Mouse (Mus musculus): Measurements from ENCODE around the gene Hcrtr1.

The Hcrtr1 gene

DNA sequence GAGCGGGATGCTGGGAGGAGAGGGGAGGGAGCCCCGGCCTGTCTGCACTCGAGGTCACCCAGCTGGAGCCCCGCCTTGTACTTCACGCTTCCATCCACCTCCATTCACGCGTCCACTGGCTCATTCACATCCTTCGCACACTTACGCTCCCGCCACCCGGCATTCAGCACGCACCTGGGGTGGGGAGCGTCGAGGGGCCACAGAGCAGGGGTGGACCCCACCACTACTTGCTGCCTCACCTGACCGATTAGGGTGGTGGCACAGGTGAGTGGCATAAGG is at the start of gene Hcrtr1:
Gene Hcrtr1 (minus strand): TSS at position 146 of the 279 bp plus-strand sequence.
- in situ Hi-C loops (cut with MseI, MboI) = loop anchor here in 1 of 2 experiments (5.0 kb wide), 1 partner anchor 48 kb away; no protein-coding TSS in a partner anchor

DNA sequence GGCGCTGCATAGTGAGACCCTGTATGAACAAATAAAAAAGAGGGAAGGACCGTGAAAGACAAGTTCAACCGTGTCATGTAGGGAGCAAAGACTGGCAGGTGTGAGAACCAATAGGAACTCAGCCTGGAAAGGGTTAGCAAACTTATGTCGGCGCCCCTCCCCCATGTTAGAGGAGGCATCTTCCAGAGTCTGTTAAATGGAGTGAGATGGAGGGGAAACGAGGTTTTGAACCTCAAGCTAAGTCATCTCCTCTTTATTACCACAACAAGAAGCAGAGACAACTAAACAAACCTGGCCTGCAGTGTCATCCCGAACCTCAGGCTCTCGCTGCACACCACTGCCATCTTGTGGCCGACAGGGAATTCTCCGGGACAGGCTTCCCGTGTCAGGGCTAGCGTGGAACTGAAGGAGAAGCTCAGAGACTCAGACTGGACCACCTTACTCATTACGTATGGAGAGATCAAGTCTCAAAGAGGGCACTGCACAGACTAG is 49.7 kb upstream of the Hcrtr1 start:
- in situ Hi-C loops (cut with MseI, MboI) = loop anchor here in 1 of 2 experiments (5.0 kb wide), 1 partner anchor 52 kb away; the partner anchor contains the start of gene Hcrtr1

DNA sequence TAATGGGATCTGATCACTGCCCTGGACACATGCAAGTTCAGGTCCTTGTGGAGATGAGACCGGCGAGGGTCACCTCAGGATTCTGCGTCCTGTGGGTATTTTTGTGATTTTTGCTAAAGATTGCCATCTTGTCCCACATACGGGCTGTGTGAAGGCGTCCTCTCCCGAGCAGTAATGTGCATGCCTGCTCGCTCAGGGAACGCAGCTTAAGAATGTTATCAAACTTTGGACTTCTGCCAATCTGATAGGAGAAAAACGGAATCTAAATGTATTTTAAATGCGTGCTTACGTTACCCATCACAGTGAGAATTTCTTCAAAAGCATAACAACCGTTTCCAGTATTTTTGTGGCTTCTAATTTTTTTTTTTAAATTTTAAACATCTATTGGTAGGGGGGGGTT is 47.7 kb upstream of the Hcrtr1 start:
- in situ Hi-C loops (cut with MseI, MboI) = loop anchor here in 1 of 2 experiments (5.0 kb wide), 1 partner anchor 50 kb away; the partner anchor contains the start of gene Hcrtr1

DNA sequence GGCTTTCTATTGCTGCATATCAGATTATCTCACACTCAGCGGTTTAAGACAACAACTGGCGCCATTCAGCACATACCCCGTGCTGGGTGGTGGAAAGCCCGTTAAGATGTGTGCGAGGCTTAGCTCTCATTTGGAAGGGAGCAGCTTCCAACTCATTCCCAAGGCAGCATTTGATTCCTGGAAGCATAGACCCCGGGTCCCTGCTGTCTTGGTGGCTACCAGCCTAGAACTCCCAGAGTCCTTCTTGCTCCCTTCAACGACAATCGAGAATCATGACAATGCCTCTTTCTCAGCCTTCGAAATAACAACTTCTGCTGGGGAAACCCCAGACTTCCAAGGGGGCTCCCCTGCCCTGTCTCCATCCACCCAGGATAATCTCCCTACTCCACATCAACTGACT is 47.3 kb upstream of the Hcrtr1 start:
- in situ Hi-C loops (cut with MseI, MboI) = loop anchor here in 1 of 2 experiments (5.0 kb wide), 1 partner anchor 49 kb away; the partner anchor contains the start of gene Hcrtr1

DNA sequence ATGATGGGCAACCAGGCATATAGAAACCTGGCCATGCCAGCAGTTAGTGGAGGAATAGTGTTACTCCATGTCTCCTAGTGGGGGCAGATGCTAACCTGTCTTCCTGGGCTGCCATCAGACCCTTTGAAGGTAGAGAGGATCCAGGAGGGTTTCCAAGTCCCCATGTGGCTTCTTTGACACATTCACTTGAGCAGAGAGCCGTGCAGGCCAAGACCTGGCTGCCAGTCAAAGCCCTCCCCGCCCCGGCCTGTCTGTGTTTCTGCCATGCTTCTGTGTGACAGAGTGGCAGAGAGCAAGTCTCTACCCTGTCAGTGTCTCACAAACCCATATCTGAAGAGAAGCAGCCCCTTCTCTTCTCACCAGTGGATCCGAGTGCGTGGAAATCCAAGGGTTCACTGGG is 44.7 kb upstream of the Hcrtr1 start:
- in situ Hi-C loops (cut with MseI, MboI) = no loop called here

DNA sequence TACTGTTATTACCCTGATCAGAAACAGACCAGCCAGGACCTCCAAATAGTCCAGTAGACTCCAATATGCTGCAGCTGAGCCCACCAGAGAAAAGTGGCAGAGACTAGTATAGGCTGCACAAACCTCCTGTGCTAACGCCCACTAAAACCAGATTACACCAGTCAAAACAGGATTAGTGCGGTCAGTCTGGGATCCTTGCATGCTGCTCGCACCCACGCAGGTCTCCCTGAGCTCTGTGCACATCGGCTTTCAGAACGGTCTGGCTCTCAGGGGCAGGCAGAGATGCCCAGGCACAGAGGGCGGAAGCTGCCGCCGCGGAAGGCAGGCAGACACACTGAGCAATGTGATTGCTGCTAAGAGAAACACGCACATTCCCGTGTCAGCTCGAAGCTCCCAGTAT is 43.9 kb upstream of the Hcrtr1 start:
- in situ Hi-C loops (cut with MseI, MboI) = no loop called here

DNA sequence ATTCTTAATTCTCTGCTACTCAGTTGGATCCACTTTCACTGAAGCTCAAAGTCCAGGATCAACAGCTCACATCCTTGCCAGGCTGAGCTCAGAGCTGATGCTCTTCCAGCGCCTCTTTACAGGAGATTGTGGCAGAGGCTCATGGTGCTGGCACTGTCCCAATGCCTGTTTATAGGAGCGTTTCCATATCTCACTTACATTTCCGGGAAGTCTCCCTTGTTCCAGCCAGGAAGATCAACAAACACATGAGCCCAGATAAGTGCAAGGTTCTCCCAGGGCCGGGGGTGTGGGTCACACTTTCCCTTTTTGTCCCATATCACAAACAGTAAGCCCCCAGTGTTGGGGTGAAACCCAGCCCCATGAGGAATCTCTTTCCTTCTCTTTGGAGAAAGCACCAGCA is 42.7 kb upstream of the Hcrtr1 start:
- in situ Hi-C loops (cut with MseI, MboI) = no loop called here

DNA sequence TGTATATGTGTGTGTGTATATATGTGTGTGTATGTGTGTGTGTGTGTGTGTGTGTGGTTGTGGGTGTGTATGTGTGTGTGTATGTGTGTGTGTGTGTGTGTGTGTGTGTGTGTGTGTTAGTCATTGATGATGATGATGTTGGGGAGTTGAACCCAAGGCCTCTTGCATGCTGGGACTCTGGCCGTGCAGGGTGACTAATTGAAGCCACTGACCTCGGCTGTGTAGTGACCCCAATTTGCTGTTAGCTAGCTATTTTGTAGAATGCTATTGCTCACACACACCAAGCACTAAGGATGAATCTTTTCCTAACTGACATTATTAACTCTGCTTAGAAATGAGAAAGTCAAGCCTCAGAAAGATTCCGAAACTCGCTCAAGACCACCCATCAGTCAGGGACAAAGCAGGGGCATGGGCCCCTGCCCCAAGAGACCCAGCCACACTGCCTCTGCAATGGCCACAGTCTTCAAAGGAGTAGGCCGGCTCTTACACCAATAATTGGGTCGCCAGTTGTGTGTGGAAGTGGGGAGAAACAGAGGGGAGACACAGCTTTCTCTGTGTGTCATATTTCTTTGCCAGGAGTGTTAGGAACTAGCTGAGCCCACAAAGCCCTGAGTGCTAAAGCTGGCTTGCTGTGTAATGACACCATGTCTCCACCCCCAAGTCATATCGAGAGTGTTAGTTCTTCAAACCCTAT is 41.9 kb upstream of the Hcrtr1 start:
- in situ Hi-C loops (cut with MseI, MboI) = no loop called here

DNA sequence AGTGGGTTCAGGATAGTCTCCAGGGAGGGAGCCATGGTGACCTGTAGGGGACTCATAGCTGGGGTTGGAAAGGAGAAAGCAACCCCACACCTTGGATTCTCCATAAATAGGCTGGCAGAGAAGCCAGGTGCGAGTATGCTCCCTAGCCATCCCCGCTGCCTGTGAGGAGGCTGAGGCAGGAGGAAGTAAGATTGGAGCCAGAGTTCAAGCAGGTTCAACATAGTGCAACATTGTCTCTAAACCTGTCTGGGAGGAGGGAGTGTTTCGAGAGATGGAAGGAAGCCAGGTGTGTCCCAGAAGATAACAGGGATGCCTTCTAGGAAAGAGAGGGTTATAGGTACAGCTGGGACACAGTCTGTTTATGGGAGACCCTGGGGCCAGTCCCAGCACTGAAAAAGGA is 40.7 kb upstream of the Hcrtr1 start:
- in situ Hi-C loops (cut with MseI, MboI) = no loop called here

DNA sequence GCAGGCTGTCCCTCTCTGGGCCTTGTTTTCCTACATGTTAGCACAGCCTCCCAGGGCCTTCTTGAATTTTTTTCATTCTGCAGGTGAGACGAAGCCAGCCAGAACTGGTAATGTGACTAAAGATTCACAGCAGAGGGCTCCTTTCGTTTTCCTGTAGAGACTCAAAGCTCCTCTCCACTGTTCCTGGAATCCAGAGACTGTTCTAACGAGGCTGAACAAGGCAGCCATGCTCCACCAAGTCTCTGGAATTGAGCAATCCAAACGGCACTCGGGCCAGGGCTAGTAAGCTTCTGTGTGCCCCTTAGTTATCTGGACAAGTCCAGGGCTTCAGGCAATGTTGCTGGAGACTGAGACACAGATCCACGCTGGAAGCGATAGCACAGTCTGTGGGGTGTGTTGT is 38.4 kb upstream of the Hcrtr1 start:
- in situ Hi-C loops (cut with MseI, MboI) = no loop called here

DNA sequence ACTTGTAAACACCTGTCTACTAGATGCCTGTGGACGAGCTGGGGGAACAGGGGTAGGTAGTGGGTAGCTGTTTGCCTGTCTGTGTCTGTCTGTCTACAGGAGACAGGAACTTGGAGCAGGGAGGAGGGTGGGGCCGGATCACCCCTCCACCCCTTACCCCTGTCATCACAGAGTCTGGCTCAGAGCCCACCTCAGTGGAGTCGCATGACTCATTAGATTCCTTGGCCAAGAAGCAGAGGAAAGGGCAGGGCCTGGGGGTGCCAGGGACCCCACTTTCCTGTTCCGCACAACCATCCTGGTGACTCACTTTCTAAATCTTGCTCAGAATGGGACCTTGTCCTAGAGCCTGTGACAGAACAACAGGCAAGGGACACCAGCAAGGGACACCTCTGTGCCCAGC is 37.9 kb upstream of the Hcrtr1 start:
- in situ Hi-C loops (cut with MseI, MboI) = no loop called here

DNA sequence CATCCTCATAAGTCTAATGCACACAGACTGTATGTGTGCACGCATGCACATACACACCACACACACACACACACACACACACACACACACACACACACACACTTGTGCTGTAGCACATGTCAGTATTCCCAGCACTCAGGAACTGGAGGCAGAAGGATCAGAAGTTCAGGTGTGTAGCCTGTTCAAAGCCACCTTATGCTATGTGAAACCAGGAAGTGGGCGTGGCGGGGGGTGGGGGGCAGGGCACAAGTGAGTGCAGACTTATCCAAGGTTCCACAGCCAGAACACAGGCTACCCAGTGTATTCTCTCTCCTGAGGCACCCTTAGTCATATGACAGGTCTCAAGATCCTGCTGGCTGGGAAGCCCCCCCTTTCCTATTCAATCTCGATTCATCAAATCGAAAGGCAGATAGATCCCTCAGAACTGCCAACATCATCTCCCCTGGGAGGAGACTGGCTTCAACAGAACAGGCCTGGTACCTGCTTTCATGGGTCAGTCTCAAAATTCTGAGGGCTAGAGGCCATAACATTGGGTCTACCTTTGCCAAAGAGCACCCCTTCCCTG is 37.1 kb upstream of the Hcrtr1 start:
- in situ Hi-C loops (cut with MseI, MboI) = no loop called here

DNA sequence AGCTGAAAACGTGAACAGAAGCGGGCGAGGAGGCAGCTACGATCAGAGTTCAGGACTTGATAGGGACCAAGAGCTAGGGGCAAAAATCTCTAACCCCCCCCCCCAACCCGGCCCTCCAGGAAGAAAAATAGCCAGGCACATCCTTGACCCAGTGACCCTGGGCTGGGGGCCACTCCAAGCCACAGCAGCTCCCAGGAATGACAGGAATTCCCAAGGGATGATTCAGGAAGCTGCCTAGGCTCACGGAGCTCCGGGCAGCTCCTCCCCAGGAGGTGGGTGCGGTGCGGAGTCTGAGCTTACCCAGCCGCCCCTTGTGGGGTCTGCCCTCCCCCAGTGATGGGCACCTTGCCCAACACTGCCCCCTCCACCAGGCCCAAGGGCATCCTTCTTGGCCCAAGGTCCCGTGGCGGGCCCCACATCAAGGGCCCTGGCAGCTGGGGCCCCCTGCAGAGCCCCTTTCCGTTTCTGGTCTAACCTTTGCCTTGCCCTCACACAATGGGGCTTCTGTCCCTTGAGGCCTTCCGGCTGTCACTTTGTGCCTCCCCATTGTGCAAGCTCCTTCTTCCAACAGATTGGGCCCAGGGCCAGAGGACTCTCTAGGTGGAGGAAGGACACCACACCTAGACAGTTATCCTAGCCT is 36.0 kb upstream of the Hcrtr1 start, which contains the start of gene Tinagl1:
Gene Tinagl1 (minus strand): TSS at position 51 of the 640 bp plus-strand sequence.
- in situ Hi-C loops (cut with MseI, MboI) = no loop called here

DNA sequence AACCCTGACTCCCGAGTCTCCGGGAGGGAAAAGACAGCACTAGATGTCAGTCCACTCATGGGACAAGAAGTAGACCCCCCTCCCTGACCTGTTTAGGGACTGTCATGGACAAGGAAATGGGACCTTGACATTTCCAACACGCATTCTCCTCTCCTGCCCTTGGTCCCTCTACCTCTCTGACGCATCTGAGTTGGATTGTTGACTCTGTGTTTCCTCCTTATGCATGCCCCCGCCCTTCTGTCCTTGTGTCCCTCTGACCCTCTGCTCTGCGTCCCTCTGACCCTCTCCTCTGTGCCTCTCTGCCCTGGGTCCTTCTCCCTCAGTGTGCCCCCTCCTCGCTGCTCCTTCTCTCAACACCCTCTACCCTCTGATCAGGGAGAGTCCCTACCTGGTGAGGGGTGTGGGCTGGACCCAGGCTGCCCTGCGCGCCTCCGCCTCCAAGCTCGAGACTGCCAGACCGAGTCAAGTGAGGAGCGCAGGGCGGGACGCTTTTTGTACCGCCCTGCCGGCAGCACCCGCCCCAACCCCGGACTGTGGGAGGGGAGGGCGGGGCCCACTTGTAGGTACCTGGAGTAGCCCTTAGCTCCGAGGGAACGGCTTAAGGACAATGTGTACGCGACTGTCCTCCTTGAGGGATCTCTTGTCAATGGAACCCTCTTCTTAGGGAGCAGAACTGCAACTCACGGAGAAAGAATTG is 35.3 kb upstream of the Hcrtr1 start:
- in situ Hi-C loops (cut with MseI, MboI) = no loop called here

DNA sequence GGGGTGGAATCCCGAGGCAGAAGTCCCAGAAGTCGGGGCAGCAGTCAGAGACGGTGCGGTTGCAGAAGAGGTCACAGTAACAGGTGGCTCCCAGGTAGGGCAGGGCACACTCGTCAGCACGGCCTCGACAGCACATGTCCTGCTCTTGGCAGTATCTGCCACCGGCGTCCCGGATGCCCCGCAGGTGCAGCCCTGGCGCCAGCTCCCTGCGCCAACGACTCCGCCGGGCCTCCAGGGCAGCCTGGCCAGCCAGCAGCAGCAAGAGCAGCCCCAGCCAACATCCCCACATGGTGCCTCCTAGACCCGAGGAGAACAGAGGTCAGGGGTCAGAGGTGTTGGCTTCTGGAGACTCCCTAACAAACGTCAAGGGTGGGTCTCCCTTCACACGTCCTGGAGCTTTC is 34.8 kb upstream of the Hcrtr1 start:
- in situ Hi-C loops (cut with MseI, MboI) = no loop called here

DNA sequence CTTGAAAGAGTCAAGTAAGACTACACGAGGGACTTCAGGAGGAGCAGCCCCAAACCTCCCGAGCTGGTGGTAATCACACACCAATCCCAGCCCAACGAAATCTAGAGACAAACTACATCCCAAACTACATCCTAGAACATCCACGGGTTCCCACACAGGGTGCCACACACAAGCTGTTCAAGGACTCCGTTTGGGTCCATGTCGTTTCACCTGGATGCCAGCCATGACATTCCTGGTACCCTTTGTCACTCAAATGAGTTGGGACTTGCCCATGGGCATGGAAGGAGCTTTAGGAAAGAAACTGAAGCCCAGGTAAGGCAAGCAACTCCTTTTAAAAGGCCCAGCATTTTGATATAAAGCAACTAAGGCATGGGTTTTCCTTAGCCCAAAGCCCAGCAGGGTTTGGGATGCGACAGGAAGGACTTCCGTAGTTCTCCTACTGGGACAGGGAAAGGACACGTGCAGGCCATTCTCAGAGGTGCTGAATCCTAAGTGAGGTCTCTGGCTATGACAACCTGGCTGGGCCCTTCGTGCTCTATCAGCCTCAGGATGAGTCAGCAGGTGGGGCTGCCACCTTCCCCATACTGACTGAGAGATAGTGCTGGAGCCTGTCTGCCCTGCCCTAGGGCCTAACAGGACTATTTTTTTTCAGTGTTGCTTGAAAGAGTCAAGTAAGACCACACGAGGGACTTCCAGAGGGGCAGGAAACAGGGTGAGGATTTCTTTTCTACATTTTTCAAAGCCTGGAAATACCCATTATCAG is 34.1 kb upstream of the Hcrtr1 start:
- in situ Hi-C loops (cut with MseI, MboI) = no loop called here

DNA sequence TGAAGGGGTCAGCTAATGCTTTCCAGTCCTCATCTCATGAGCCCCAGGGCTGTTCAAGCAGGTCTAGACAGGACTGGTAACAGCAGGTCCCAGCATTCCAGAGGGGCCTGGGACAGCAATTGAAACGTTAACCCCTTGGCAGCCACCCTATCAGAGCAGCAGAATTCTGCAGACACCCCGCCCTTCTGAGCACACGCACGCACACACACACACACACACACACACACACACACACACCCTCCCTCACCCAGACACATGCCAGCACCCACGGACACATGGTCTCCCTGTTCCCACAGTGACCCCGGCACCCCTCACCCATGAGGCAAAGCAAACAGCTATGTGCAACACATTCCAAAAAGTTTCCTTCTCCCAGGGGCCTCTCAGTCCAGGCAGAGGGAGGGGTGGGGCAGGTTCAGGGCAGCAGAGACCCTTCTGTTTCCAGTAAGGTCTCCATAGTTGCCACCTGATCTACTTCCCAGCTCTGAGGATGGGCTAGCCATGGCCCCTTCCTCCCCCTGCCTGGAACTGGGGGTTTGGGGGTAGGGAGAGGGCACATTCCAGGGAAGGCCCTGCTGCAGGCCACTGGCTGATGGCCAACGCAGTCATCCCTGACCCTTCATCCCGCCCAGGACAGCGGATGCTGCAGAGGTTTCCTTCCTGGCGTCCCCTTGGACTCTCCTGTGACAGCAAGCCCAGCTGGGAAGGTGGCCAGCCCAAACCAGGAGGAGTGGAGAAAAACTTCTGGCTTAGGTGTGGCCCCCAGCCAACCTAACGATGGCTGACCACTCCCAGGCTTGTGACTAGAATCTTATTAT is 33.0 kb upstream of the Hcrtr1 start:
- in situ Hi-C loops (cut with MseI, MboI) = no loop called here

DNA sequence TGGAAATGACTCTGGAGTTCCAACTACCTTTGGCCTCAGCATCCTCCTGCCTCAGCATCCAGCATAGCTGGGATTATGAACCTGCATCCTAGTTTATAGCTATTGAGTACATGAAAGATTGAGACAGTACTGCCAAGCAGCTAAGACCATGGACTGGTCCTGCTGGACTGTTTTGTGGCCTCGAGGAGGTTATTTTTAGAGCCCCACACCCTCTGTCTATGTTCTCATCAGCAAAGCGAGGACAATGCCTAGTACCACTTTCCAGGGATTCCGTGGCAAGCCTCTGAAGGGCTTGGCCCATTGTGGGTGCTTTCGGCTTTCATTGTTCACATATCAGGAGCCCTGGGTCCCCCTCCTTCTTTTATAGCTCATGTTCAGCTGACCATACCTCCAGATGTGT is 31.2 kb upstream of the Hcrtr1 start:
- in situ Hi-C loops (cut with MseI, MboI) = no loop called here

DNA sequence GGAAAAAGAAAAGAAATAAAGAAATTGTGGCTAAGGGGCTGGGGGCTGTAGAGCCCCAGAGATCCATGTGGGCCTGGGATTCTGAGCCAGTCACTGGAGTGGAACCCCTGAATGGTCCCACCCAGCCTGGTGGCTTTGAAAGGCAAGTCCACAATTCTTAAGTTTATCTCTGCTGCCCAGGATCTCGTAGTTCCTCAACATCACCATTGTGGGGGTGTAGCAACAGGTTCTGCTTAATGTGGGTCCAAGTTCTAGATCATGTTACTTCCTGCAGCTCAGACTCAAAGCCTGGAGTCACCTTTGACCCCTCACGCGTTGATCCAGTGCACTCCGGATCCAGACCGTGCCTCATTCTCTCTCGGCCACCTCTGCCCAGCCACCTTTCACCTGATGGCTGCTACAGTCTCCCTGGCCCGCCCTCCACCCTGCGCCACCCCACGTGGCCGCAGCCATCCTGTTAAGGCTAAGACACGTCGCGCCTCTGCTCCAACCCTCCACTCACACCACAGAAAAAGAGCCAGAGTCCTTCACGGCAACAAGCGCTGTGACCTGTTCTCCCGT is 30.3 kb upstream of the Hcrtr1 start:
- in situ Hi-C loops (cut with MseI, MboI) = no loop called here

Measured in mouse trophoblast stem cell (cell line).